Mouse (Mus musculus) heart, postnatal 0 days (tissue): Measurements from ENCODE around the gene Il1rap.

Experiments used
- CTCF ChIP-seq: IDR thresholded peaks from 2 replicates; pipeline ENCODE4 v1.5.1; 2016; ENCODE audit warnings: antibody characterized with exemption, control low read depth, low read depth
- EP300 ChIP-seq: IDR thresholded peaks from 2 replicates; pipeline ENCODE4 v1.6.1; 2016; ENCODE audit warnings: antibody characterized with exemption, low read depth

GRCm38 (mm10) chr16:26775976-26776375 lies 194.5 kb downstream of the Il1rap start:
- TF ChIP-seq CTCF (no peak), EP300 (no peak)
